Mouse (Mus musculus): ENCODE data around the gene Gba. TPM values are rescaled to one million over a fixed set of nuclear protein-coding genes. Genes with fewer than 3 reads are reported as not detected.

The Gba gene
- total and polyA plus RNA-seq, 3 experiments = 49.1 to 55.0 TPM; not detected in 1

DNA sequence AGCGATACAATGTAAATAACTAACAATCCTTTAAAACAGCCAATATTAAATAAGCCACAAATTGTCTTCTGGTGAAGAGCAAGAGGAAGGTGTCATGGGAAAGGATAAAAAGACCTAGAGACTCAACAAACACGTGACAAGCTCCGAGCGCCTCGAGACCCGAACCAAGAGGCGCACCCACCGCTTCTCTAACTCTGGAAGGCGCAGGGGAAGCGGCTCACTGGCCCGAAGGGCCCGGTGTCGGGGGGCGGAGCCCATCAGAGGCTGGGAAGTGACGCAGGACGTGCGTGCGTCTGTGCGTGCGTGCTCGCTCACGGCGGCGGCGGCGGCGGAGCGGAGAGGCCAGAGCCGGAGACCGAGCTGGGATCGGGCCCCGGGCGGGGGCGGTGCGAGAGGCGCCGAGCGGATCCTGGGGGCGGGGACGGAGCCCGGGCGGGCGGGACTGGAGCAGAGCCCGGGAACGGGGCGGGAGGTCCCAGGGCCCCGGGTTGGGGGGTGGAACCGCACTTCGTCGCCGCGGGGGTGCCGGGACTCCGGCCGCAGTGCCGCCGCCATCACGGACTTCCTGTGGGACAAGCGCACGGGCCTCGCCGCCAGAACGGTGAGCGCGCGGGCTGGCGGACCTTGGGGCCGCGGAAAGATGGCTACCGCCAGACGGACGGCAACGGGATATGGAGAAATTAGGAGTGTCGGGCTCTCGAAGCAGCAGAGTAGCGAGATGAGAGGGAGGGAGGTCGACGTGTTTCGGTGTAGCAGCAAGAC lies 38.0 kb upstream of the Gba start, which contains the start of gene Clk2:
Clk2 (plus strand) TSS at position 290 of the 762 bp plus-strand sequence.
- H3K9ac ChIP-seq (ENCODE audit: control insufficient read depth, low read depth, low read length, poor library complexity, severe bottlenecking) = peak within 1 kb of the TSS; percentile 95
- peak within 1 kb of the TSS; percentile 76 to 80 for H3K4me3 ChIP-seq (ENCODE audit: control insufficient read depth in 1 of 2, insufficient read depth in 1 of 2, low read depth in 2 of 2, low read length in 2 of 2)
- no peaks in the 10 kb centered on the region for H3K9me3 ChIP-seq (replicated peaks; ENCODE audit: insufficient read depth, low read length)
- peaks cover 29% of the 10 kb centered on the region for H3K79me2 ChIP-seq (ENCODE audit: control insufficient read depth, insufficient read depth, low read length, poor library complexity)
- H3K36me3 ChIP-seq (ENCODE audit: control insufficient read depth in 1 of 2, insufficient read depth in 2 of 2, low read length in 2 of 2) = peaks cover 11 to 19% of the 10 kb centered on the region in 2 experiments
- H3K4me1 ChIP-seq (ENCODE audit: control insufficient read depth in 1 of 2, insufficient read depth in 2 of 2, low read length in 2 of 2) = peaks cover 8 to 20% of the 10 kb centered on the region in 2 experiments
- DNase-seq (ENCODE audit: low read depth, low spot score) = peak; percentile 99
- peak within 1 kb of the TSS; percentile 89 for H3K27ac ChIP-seq (ENCODE audit: control insufficient read depth, low read depth, low read length)
- H3K27me3 ChIP-seq (ENCODE audit: control insufficient read depth in 1 of 2, insufficient read depth in 2 of 2, low read length in 2 of 2) = no peaks in the 10 kb centered on the region
- TF ChIP-seq USF1 (IDR thresholded peaks at IDR 0.05; ENCODE audit: low read depth, low read length) = peak; percentile 92
- peak; percentile 44; the same call in 1 of the 2 replicates for TF ChIP-seq RCOR1 (IDR thresholded peaks at IDR 0.05; ENCODE audit: low read depth, low read length)
- TF ChIP-seq BHLHE40 (IDR thresholded peaks at IDR 0.05; ENCODE audit: borderline replicate concordance, low read depth, low read length) = peak; percentile 87
- no peak for TF ChIP-seq ZKSCAN1 (IDR thresholded peaks at IDR 0.05; ENCODE audit: low read depth, low read length)
- TF ChIP-seq GATA1 (IDR thresholded peaks at IDR 0.05; ENCODE audit: low read depth, low read length) = no peak
- peak; percentile 91 for TF ChIP-seq TBP (IDR thresholded peaks at IDR 0.05; ENCODE audit: low read depth, low read length)
- TF ChIP-seq POLR2AphosphoS5 (IDR thresholded peaks at IDR 0.05; ENCODE audit: borderline replicate concordance, low read depth, low read length) = no peak
- peak; percentile 99 for TF ChIP-seq ZMIZ1 (IDR thresholded peaks at IDR 0.05; ENCODE audit: low read depth, low read length)
- peak in 1 of 2 experiments; percentile 64; a peak in 1 of 4 replicates for TF ChIP-seq USF2 (IDR thresholded peaks at IDR 0.05; ENCODE audit: borderline replicate concordance in 1 of 2, insufficient read depth in 1 of 2, low read depth in 1 of 2, low read length in 2 of 2)
- no peak for TF ChIP-seq TAL1 (IDR thresholded peaks at IDR 0.05; ENCODE audit: low read length)
- TF ChIP-seq POLR2A (IDR thresholded peaks at IDR 0.05; ENCODE audit: control insufficient read depth in 1 of 2, insufficient read depth in 1 of 2, low read depth in 1 of 2, low read length in 2 of 2, poor library complexity in 1 of 2) = peak; percentile 85 to 98
- peak; percentile 84 for TF ChIP-seq TCF12 (IDR thresholded peaks at IDR 0.05; ENCODE audit: low read depth, low read length)
- no peak for TF ChIP-seq CHD2 (IDR thresholded peaks at IDR 0.05; ENCODE audit: low read length)
- TF ChIP-seq NELFE (IDR thresholded peaks at IDR 0.05; ENCODE audit: low read depth, low read length) = peak; percentile 95
- no peak for TF ChIP-seq MEF2A (IDR thresholded peaks at IDR 0.05; ENCODE audit: extremely low read depth, insufficient replicate concordance, low read depth, low read length, poor library complexity, severe bottlenecking)
- TF ChIP-seq ZC3H11A (IDR thresholded peaks at IDR 0.05; ENCODE audit: low read depth, low read length) = no peak
- peak; percentile 65 for TF ChIP-seq NRF1 (IDR thresholded peaks at IDR 0.05; ENCODE audit: insufficient read depth, low read depth, low read length, poor library complexity, severe bottlenecking)
- TF ChIP-seq SMC3 (IDR thresholded peaks at IDR 0.05; ENCODE audit: low read depth, low read length) = no peak
- TF ChIP-seq JUND (IDR thresholded peaks at IDR 0.05; ENCODE audit: low read depth, low read length) = 0 out of 2 replicates have a peak, but pooled peaks have one; percentile 56
- TF ChIP-seq HCFC1 (IDR thresholded peaks at IDR 0.05; ENCODE audit: low read depth, low read length) = peak; percentile 83
- no peak for TF ChIP-seq CHD1 (IDR thresholded peaks at IDR 0.05; ENCODE audit: low read depth, low read length)
- TF ChIP-seq KAT2A (conservative IDR thresholded peaks at IDR 0.05; ENCODE audit: low read depth, low read length) = peak; percentile 24; the same call in 1 of the 2 replicates
- peak; percentile 98 for TF ChIP-seq MXI1 (IDR thresholded peaks at IDR 0.05; ENCODE audit: low read depth, low read length)
- peak; percentile 93; the same call in 1 of the 2 replicates for TF ChIP-seq UBTF (IDR thresholded peaks at IDR 0.05; ENCODE audit: borderline replicate concordance, insufficient read depth, low read depth, low read length)
- peak; percentile 83 for TF ChIP-seq SIN3A (IDR thresholded peaks at IDR 0.05; ENCODE audit: low read length)
- TF ChIP-seq POLR2AphosphoS2 (IDR thresholded peaks at IDR 0.05; ENCODE audit: low read length) = peak; percentile 98
- TF ChIP-seq RAD21 (IDR thresholded peaks at IDR 0.05; ENCODE audit: low read depth, low read length) = no peak
- TF ChIP-seq MAZ (IDR thresholded peaks at IDR 0.05; ENCODE audit: low read depth, low read length) = peak; percentile 51; the same call in 1 of the 2 replicates
- peak; percentile 98 for TF ChIP-seq MAX (IDR thresholded peaks at IDR 0.05; ENCODE audit: low read length)
- TF ChIP-seq E2F4 (IDR thresholded peaks at IDR 0.05; ENCODE audit: borderline replicate concordance, low read depth, low read length) = no peak
- TF ChIP-seq MYB (IDR thresholded peaks at IDR 0.05; ENCODE audit: low read depth, low read length) = no peak
- no peak for TF ChIP-seq GABPA (IDR thresholded peaks at IDR 0.05; ENCODE audit: low read depth, low read length)
- TF ChIP-seq ZNF384 (IDR thresholded peaks at IDR 0.05; ENCODE audit: low read depth, low read length) = peak; percentile 53
- peak; percentile 69 for TF ChIP-seq ELF1 (IDR thresholded peaks at IDR 0.05; ENCODE audit: low read depth, low read length)
- TF ChIP-seq CTCF (IDR thresholded peaks at IDR 0.05 in 2 of 3, conservative IDR thresholded peaks at IDR 0.05 in 1 of 3; ENCODE audit: control insufficient read depth in 1 of 3, insufficient read depth in 1 of 3, low read depth in 2 of 3, low read length in 3 of 3, poor library complexity in 1 of 3, severe bottlenecking in 1 of 3) = no peak
- peak; percentile 60; the same call in 1 of the 2 replicates for TF ChIP-seq ETS1 (IDR thresholded peaks at IDR 0.05; ENCODE audit: low read depth, low read length)
